8 mouse cellular contexts compared by ENCODE assay signal in the genomic region with DNA sequence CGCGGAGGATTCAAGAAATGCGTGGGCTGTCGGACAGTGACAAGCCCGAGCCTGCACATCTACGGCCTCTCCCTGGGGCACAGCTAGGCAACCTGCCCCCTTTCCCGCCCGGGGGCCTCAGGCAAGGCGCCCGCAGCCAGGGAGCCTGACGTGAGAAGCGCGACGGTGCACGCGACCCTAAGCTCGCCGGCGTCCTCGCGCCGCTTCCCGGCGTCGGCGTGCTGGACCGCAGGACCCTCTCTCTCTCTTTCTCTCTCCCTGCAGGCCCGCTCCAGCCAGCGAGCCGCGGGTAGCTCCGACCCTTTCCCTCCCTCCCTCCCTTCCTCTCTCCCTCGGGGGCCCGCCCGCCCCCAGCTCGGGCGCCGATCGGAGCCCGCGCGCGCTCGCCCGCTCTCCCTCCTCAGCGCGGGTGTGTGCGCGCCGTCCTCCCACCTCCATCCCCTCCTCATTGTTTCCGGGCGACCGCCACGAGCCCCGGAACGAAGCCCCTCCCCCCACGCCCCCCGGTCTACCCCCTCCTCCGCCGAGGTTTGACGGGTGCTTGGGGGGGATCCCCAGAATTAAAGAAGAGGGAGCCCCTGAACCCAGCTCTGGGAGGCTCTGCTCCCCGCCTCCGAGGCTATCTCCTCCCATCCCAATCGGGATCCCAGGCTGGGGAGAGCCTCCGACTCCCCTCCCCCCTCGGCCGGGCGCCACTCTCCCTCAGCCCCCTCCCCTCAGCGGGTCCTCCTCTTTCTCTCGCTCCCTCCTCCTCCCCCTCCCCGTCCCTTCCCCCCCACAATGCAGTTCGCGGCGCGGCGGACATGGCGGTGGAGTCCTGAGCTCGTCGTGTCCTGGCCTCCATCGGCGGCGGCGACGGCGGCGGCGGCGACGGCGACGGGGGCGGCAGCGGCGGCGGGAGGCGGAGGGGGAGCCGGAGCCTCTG. TPM values are rescaled to one million over a fixed set of nuclear protein-coding genes. Genes with fewer than 3 reads are reported as not detected.
DNase-seq lines count a peak whose midpoint lies in the region; ATAC-seq and TF ChIP-seq lines count a peak whose summit lies in the region.

Tut4 (plus strand) TSS at position 196 of the 925 bp plus-strand sequence.

- peak; percentile 54 for TF ChIP-seq POLR2A in CH12.LX (IDR thresholded peaks at IDR 0.05; ENCODE audit: low read depth, low read length)

- in situ Hi-C loops in CH12.LX (cut with MboI; ENCODE audit: low pct_ligation_motif_present, low pct_unique_long_range_greater_than_20kb, low sequenced_read_pairs): no loop called here

- H3K4me2 ChIP-seq in CH12.LX (ENCODE audit: insufficient read depth, low read depth, poor library complexity, severe bottlenecking): peak within 1 kb of the TSS; percentile 99
- peak within 1 kb of the TSS; percentile 69 for H3K4me2 ChIP-seq in forebrain, embryonic 13.5 days
- H3K4me2 ChIP-seq in liver, postnatal 0 days (ENCODE audit: low read depth, low read length): peak within 1 kb of the TSS; percentile 89
- H3K4me2 ChIP-seq in neural tube, embryonic 14.5 days (ENCODE audit: low read depth, low read length): peak within 1 kb of the TSS; percentile 61

- H3K4me1 ChIP-seq in CH12.LX (ENCODE audit: control insufficient read depth in 1 of 2, insufficient read depth in 2 of 2): peaks cover 0 to 25% of the 10 kb centered on the region in 2 experiments; a peak in 2 of 4 replicates
- H3K4me1 ChIP-seq in forebrain, embryonic 13.5 days: peaks cover 13% of the 10 kb centered on the region
- peaks cover 31% of the 10 kb centered on the region for H3K4me1 ChIP-seq in liver, postnatal 0 days (ENCODE audit: insufficient read depth)
- H3K4me1 ChIP-seq in neural tube, embryonic 14.5 days (ENCODE audit: control insufficient read depth, insufficient read depth, low read length): peaks cover 9% of the 10 kb centered on the region

- peak within 1 kb of the TSS; percentile 85 for H3K9ac ChIP-seq in CH12.LX (ENCODE audit: insufficient read depth, low read depth)
- H3K9ac ChIP-seq in forebrain, embryonic 13.5 days: peak within 1 kb of the TSS; percentile 99
- peak within 1 kb of the TSS; percentile 99 for H3K9ac ChIP-seq in liver, postnatal 0 days (replicated peaks)
- H3K9ac ChIP-seq in neural tube, embryonic 14.5 days (replicated peaks; ENCODE audit: low read depth, low read length): peak within 1 kb of the TSS; percentile 98

- peak; percentile 81 for DNase-seq in CH12.LX (ENCODE audit: extremely low read depth)
- peak; percentile 53 for DNase-seq in c-Kit-positive CD71-positive TER-119-negative erythroid progenitor cells, embryonic 14.5 days (ENCODE audit: low read depth)
- DNase-seq in heart, postnatal 10 days: peak; percentile 89 to 90
- no peak for DNase-seq in large intestine, adult 2 months (ENCODE audit: low read depth, low spot score)
- DNase-seq in liver, postnatal 0 days: peak; percentile 89
- DNase-seq in testis, postnatal 10 days (ENCODE audit: low spot score): peak; percentile 94

- peak; percentile 41; the same call in 1 of the 2 replicates for TF ChIP-seq EP300 in CH12.LX (IDR thresholded peaks at IDR 0.05; ENCODE audit: low read length)
- TF ChIP-seq EP300 in liver, postnatal 0 days (IDR thresholded peaks at IDR 0.05; ENCODE audit: low read depth): no peak

- TF ChIP-seq RAD21 in CH12.LX (IDR thresholded peaks at IDR 0.05; ENCODE audit: low read depth, low read length): no peak

- under 1% methylated on average over 48 of the region's 97 CpGs for WGBS in forebrain, embryonic 13.5 days
- WGBS in large intestine, adult 2 months: under 1% methylated on average over 90 of the region's 97 CpGs
- WGBS in liver, postnatal 0 days (ENCODE audit: insufficient replicate concordance): under 1% methylated on average over 52 of the region's 97 CpGs
- WGBS in neural tube, embryonic 14.5 days: under 1% methylated on average over 48 of the region's 97 CpGs

- ATAC-seq in forebrain, embryonic 13.5 days: peak; percentile 91
- ATAC-seq in liver, postnatal 0 days: peak; percentile 80
- ATAC-seq in neural tube, embryonic 14.5 days (ENCODE audit: low read depth): peak; percentile 91

- peak within 1 kb of the TSS; percentile 90 for H3K27ac ChIP-seq in CH12.LX (ENCODE audit: insufficient read depth, low read depth)
- peak within 1 kb of the TSS; percentile 98 for H3K27ac ChIP-seq in forebrain, embryonic 13.5 days
- H3K27ac ChIP-seq in liver, postnatal 0 days (ENCODE audit: low read depth): peak within 1 kb of the TSS; percentile 99
- peak within 1 kb of the TSS; percentile 99 for H3K27ac ChIP-seq in neural tube, embryonic 14.5 days (ENCODE audit: low read depth, low read length)

- dilution Hi-C loops in CH12.LX (cut with MboI; ENCODE audit: extremely low pct_ligation_motif_present, extremely low pct_unique_long_range_greater_than_20kb, low sequenced_read_pairs): no loop called here

- H3K27me3 ChIP-seq in CH12.LX (replicated peaks): no peaks in the 10 kb centered on the region
- no peaks in the 10 kb centered on the region for H3K27me3 ChIP-seq in forebrain, embryonic 13.5 days
- H3K27me3 ChIP-seq in liver, postnatal 0 days (ENCODE audit: insufficient read depth, low read length): no peaks in the 10 kb centered on the region
- H3K27me3 ChIP-seq in neural tube, embryonic 14.5 days (ENCODE audit: control insufficient read depth, insufficient read depth, low read length): no peaks in the 10 kb centered on the region

- H3K9me3 ChIP-seq in CH12.LX (replicated peaks; ENCODE audit: low read length): no peaks in the 10 kb centered on the region
- H3K9me3 ChIP-seq in forebrain, embryonic 13.5 days (replicated peaks): no peaks in the 10 kb centered on the region; the same call in 1 of the 2 replicates
- no peaks in the 10 kb centered on the region for H3K9me3 ChIP-seq in liver, postnatal 0 days (ENCODE audit: low read length)
- H3K9me3 ChIP-seq in neural tube, embryonic 14.5 days (ENCODE audit: control insufficient read depth, low read length): no peaks in the 10 kb centered on the region

- H3K4me3 ChIP-seq in CH12.LX (replicated peaks in 1 of 3; ENCODE audit: low read depth in 2 of 3, low read length in 2 of 3, poor library complexity in 1 of 3): peak within 1 kb of the TSS; percentile 61 to 87 (median 80)
- peak within 1 kb of the TSS; percentile 100 for H3K4me3 ChIP-seq in forebrain, embryonic 13.5 days
- peak within 1 kb of the TSS; percentile 98 for H3K4me3 ChIP-seq in liver, postnatal 0 days (ENCODE audit: low read depth, low read length)
- peak within 1 kb of the TSS; percentile 100 for H3K4me3 ChIP-seq in neural tube, embryonic 14.5 days (ENCODE audit: low read depth, low read length)

- peaks cover 0 to 6% of the 10 kb centered on the region in 2 experiments for H3K36me3 ChIP-seq in CH12.LX (replicated peaks in 1 of 2; ENCODE audit: control insufficient read depth in 1 of 2, insufficient read depth in 1 of 2, low read length in 1 of 2)
- H3K36me3 ChIP-seq in forebrain, embryonic 13.5 days (ENCODE audit: poor library complexity, severe bottlenecking): peaks cover 10% of the 10 kb centered on the region; the same call in 1 of the 2 replicates
- no peaks in the 10 kb centered on the region for H3K36me3 ChIP-seq in liver, postnatal 0 days (replicated peaks; ENCODE audit: insufficient read depth, low read length)
- no peaks in the 10 kb centered on the region for H3K36me3 ChIP-seq in neural tube, embryonic 14.5 days (ENCODE audit: control insufficient read depth, insufficient read depth, low read length)

- intact Hi-C loops in heart, postnatal 10 days (cut with DNase I): loop anchor here (1.0 to 2.0 kb wide), 3 partner anchors 53 to 121 kb away; partner anchors contain the start of gene Gpx7

- TF ChIP-seq CTCF in CH12.LX (conservative IDR thresholded peaks at IDR 0.05 in 1 of 2, IDR thresholded peaks at IDR 0.05 in 1 of 2; ENCODE audit: low read depth in 2 of 2, low read length in 2 of 2): no peak
- TF ChIP-seq CTCF in liver, postnatal 0 days (IDR thresholded peaks at IDR 0.05; ENCODE audit: low read depth): no peak

- H3K79me2 ChIP-seq in CH12.LX (replicated peaks; ENCODE audit: control insufficient read depth, extremely low read depth, insufficient read depth, poor library complexity, severe bottlenecking): peaks cover 24% of the 10 kb centered on the region

TF ChIP-seq in CH12.LX, 34 proteins besides CTCF, POLR2A, EP300 and RAD21 (continues in another document):
- TF ChIP-seq ZNF384 (IDR thresholded peaks at IDR 0.05; ENCODE audit: low read depth, low read length) (no peak), RCOR1 (conservative IDR thresholded peaks at IDR 0.05; ENCODE audit: low read depth, low read length) (no peak), MAZ (IDR thresholded peaks at IDR 0.05; ENCODE audit: low read depth, low read length) (peak; percentile 62; the same call in 1 of the 2 replicates), JUN (IDR thresholded peaks at IDR 0.05; ENCODE audit: insufficient read depth, low read depth, low read length) (no peak), MAFK (IDR thresholded peaks at IDR 0.05; ENCODE audit: insufficient replicate concordance, low read length) (no peak), MEF2A (IDR thresholded peaks at IDR 0.05; ENCODE audit: borderline replicate concordance, low read depth, low read length) (no peak), E2F4 (IDR thresholded peaks at IDR 0.05; ENCODE audit: insufficient replicate concordance, low read depth, low read length) (no peak), ZC3H11A (IDR thresholded peaks at IDR 0.05; ENCODE audit: low read depth, low read length) (no peak), CHD1 (IDR thresholded peaks at IDR 0.05; ENCODE audit: low read depth, low read length) (peak; percentile 90), HCFC1 (IDR thresholded peaks at IDR 0.05; ENCODE audit: low read depth, low read length) (peak; percentile 45), USF2 (conservative IDR thresholded peaks at IDR 0.05; ENCODE audit: low read depth, low read length) (no peak), TBP (conservative IDR thresholded peaks at IDR 0.05; ENCODE audit: low read depth, low read length) (no peak), MYC (IDR thresholded peaks at IDR 0.05; ENCODE audit: low read depth, low read length) (peak; percentile 31; the same call in 1 of the 2 replicates), MAX (IDR thresholded peaks at IDR 0.05; ENCODE audit: low read length) (peak; percentile 77; the same call in 1 of the 2 replicates), PAX5 (IDR thresholded peaks at IDR 0.05; ENCODE audit: low read length) (no peak), CHD2 (IDR thresholded peaks at IDR 0.05; ENCODE audit: low read length) (peak; percentile 75; the same call in 1 of the 2 replicates)

RNA-seq across cellular contexts. Expression of gene Tut4, which starts in this region (rescaled TPM):
- total RNA-seq in CH12.LX (2012; rRNA removed): 22.0 and 26.3 TPM in 2 replicates
- total RNA-seq in CH12.LX (2014; rRNA removed): 20.9 and 23.5 TPM in 2 replicates
- polyA plus RNA-seq in CH12.LX (2012; ENCODE audit: insufficient read length, low read depth): 40.2 and 67.4 TPM in 2 replicates
- polyA plus RNA-seq in forebrain, embryonic 13.5 days (2015; fragmentation: Nextera tagmentation; extraction: Ambion mirVana): 89.3 and 91.5 TPM in 2 replicates
- total RNA-seq in heart, postnatal 10 days (2021): 10 to 100 TPM; 41.0 to 43.8 TPM
- 18.8 and 30.8 TPM in 2 replicates for polyA plus RNA-seq in large intestine, adult 2 months (2012; rRNA removed)
- polyA plus RNA-seq in liver, postnatal 0 days (2015; fragmentation: Nextera tagmentation; extraction: Ambion mirVana): 29.1 and 30.9 TPM in 2 replicates
- 55.8 and 65.8 TPM in 2 replicates for polyA plus RNA-seq in neural tube, embryonic 14.5 days (2014; fragmentation: Nextera tagmentation; extraction: Ambion mirVana)
